Mouse (Mus musculus): Measurements from ENCODE around the gene Ttc4.

GRCm38 (mm10) chr4:106704416-106704815 lies 25.7 kb upstream of the Ttc4 start:
- TF ChIP-seq EP300 (IDR thresholded peaks at IDR 0.05; ENCODE audit: insufficient read depth, low read depth, low read length) (no peak), CTCF (IDR thresholded peaks at IDR 0.05; ENCODE audit: low read depth, low read length) (no peak), POLR2A (IDR thresholded peaks at IDR 0.05; ENCODE audit: insufficient read depth, low read length) (no peak)

Data from ES-Bruce4 (cell line).